Mouse (Mus musculus) forebrain, embryonic 16.5 days (tissue): ENCODE data around the gene Plau. TPM values are rescaled to one million over a fixed set of nuclear protein-coding genes. Genes with fewer than 3 reads are reported as not detected.
A peak's percentile ranks its signal among the peaks of the same experiment; 100 is the strongest.

Experiments used
- ATAC-seq: fragments of 200-750 bp; cut with Nextera tagmentation; 2 replicates; pipeline ENCODE4 v1.8.0; 2017; ENCODE audit warnings: mild to moderate bottlenecking, moderate library complexity
- H3K27ac ChIP-seq: fragments of 300-500 bp; sonication (generic); 2 replicates; pipeline ENCODE4 v1.5.1; 2014; ENCODE audit warnings: low read length, control low read depth
- H3K27me3 ChIP-seq: fragments of 300-500 bp; sonication (generic); replicated peaks from 2 replicates; pipeline ENCODE4 v1.6.1; 2014; ENCODE audit warnings: low read length; ENCODE audit not compliant: control insufficient read depth, insufficient read depth
- H3K36me3 ChIP-seq: fragments of 300-500 bp; sonication (generic); 2 replicates; pipeline ENCODE4 v1.6.1; 2014; ENCODE audit not compliant: control insufficient read depth, insufficient read depth
- H3K4me1 ChIP-seq: fragments of 300-500 bp; sonication (generic); replicated peaks from 2 replicates; pipeline ENCODE4 v1.6.1; 2014; ENCODE audit warnings: low read length; ENCODE audit not compliant: control insufficient read depth, insufficient read depth
- H3K4me2 ChIP-seq: fragments of 300-500 bp; sonication (generic); 2 replicates; pipeline ENCODE4 v1.6.1; 2014; ENCODE audit warnings: mild to moderate bottlenecking, low read length, control low read depth
- H3K4me3 ChIP-seq: fragments of 300-500 bp; sonication (generic); replicated peaks from 2 replicates; pipeline ENCODE4 v1.5.1; 2014; ENCODE audit warnings: mild to moderate bottlenecking, low read length, control low read depth
- H3K9ac ChIP-seq: fragments of 300-500 bp; sonication (generic); replicated peaks from 2 replicates; pipeline ENCODE4 v1.6.1; 2014; ENCODE audit warnings: low read depth, low read length, control low read depth
- H3K9me3 ChIP-seq: fragments of 300-500 bp; sonication (generic); 2 replicates; pipeline ENCODE4 v1.6.1; 2016; ENCODE audit warnings: low read length; ENCODE audit not compliant: control insufficient read depth
- WGBS: fragments of 180-500 bp; shearing (Covaris S2); extraction: QIAGEN DNeasy Blood & Tissue Kit; methylation state at CpG from one replicate; pipeline ENCODE4 v1.1.7; 2014; 5-methylcytosine and 5-hydroxymethylcytosine counted together
- polyA plus RNA-seq: library from polyadenylated mRNA; unstranded; fragments of >200 nt; fragmentation: Nextera tagmentation; extraction: Ambion mirVana; gene quantifications from 2 replicates; pipeline ENCODE4 v1.2.1, GENCODE M21; 2015

The Plau gene
- 0.33 and 0.50 TPM in 2 replicates for polyA plus RNA-seq

DNA sequence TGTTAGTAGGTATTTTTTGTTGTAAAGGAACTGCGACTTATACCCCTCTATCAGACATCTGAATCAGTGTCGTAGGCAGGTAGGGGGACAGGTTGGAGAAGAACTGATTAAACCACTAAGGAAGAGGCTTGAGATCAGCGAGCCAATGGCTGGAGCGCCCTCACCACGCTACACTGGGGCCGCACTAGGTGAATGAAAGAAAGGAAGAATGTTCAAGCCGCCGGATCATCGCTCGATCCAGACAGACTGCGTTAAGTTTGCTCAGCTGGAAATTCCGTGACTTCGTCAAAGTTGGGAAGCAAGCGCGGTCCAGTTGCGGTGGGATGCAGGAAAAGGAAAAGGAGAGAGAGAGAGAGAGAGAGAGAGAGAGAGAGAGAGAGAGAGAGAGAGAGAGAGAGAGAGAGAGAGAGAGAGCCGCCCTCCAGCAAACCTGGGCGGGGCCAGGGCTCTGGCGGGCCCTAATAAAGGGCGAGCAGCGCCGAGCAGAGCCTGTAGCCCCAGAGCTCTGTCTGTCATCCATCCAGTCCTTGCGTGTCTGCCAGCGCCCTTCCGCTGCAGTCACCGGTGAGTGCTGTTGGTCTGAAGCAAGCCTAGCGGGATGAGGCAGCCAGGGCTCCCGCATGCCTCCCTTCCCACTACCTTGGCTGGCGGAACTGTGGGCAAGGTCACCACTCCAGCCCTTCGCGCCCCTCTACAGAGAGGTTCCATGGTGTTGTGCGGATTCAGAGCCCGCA, at the start of gene Plau:
Gene Plau (plus strand): TSS at position 490 of the 734 bp plus-strand sequence.
- WGBS: under 1% methylated on average over 33 of the region's 33 CpGs
- Histone ChIP-seq H3K4me2 (peak within 1 kb of the TSS; percentile 92), H3K4me3 (peak within 1 kb of the TSS; percentile 49), H3K27me3 (no peaks in the 10 kb centered on the region), H3K4me1 (peaks cover 6% of the 10 kb centered on the region), H3K9ac (peak within 1 kb of the TSS; percentile 63), H3K36me3 (no peaks in the 10 kb centered on the region), H3K27ac (no peak within 1 kb of the TSS), H3K9me3 (no peaks in the 10 kb centered on the region)
- ATAC-seq: peak; percentile 92

DNA sequence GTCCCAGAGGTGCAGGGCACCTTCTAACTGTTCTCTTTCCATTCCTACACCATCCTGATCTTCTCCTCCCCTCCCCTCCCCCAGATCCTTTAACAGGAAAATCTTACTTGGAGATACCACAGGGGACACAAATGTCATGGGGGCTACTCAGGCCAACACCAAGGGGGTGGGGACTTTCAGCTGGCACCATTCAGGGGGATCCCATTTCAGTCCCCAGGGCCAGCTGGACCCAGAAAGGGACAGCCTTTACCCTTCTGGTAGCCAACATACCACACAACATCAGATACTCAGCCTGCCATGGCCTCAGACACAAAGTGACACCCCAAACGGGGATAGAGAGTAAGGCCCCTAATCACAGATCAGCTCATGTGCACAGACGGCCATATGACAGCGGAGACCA, 48.3 kb upstream of the Plau start:
- Histone ChIP-seq H3K36me3 (peaks cover 2% of the 10 kb centered on the region; the same call in 1 of the 2 replicates), H3K4me1 (peaks cover 19% of the 10 kb centered on the region), H3K9me3 (no peaks in the 10 kb centered on the region), H3K9ac (no peak overlapping the region), H3K4me2 (no peak overlapping the region), H3K27me3 (no peaks in the 10 kb centered on the region), H3K4me3 (no peak overlapping the region), H3K27ac (no peak overlapping the region)
- WGBS: 84% methylated on average over 3 of the region's 3 CpGs
- no peak for ATAC-seq

DNA sequence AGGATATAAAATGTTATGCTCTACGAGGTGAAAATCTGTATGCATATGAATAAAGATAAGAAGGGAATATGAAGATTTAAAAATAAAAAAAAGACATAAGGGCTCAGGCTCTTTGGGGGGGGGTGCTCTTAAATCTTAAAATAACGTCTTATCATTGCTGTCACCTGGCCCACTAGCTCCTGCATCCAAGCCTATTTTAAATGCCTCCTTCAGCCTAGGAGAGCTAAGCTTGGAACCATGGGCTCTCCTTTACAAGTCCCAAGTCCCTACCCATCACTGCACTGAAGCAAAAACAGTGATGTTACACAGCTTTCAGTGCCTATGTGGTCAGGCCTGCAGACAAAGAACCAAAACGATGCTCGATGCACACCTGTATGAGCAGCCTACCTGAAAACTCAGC, 46.9 kb upstream of the Plau start:
- H3K27ac ChIP-seq: no peak overlapping the region
- no peaks in the 10 kb centered on the region for H3K9me3 ChIP-seq
- peaks cover 2% of the 10 kb centered on the region; the same call in 1 of the 2 replicates for H3K36me3 ChIP-seq
- no peak overlapping the region for H3K9ac ChIP-seq
- H3K4me2 ChIP-seq: no peak overlapping the region
- peaks cover 25% of the 10 kb centered on the region for H3K4me1 ChIP-seq
- no peak for ATAC-seq
- no peaks in the 10 kb centered on the region for H3K27me3 ChIP-seq
- 96% methylated on average over 4 of the region's 4 CpGs for WGBS
- H3K4me3 ChIP-seq: no peak overlapping the region

DNA sequence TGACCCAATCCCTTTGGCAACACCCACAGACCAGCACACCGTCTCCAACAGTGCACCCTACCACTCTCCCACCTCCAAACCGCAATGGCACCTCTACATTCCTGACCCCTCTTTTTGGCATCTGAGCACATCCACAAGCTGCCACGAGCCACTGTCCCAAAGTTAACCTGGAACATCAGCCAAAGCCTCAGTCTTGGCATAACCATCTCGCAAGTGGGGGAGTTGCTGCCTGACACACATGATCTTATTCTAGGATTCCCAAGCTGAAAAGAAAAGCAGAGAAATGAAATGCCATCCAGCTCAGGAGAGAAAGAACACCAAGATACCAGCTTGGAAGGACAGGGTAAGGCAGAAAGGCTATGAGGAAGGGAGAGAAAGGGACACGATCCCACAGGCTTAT, 46.0 kb upstream of the Plau start:
- H3K27ac ChIP-seq: no peak overlapping the region
- peaks cover 26% of the 10 kb centered on the region for H3K4me1 ChIP-seq
- H3K4me3 ChIP-seq: no peak overlapping the region
- peaks cover 2% of the 10 kb centered on the region; the same call in 1 of the 2 replicates for H3K36me3 ChIP-seq
- H3K9me3 ChIP-seq: no peaks in the 10 kb centered on the region
- ATAC-seq: no peak
- no peaks in the 10 kb centered on the region for H3K27me3 ChIP-seq
- no peak overlapping the region for H3K9ac ChIP-seq
- 98% methylated on average over 5 of the region's 5 CpGs for WGBS
- no peak overlapping the region for H3K4me2 ChIP-seq

DNA sequence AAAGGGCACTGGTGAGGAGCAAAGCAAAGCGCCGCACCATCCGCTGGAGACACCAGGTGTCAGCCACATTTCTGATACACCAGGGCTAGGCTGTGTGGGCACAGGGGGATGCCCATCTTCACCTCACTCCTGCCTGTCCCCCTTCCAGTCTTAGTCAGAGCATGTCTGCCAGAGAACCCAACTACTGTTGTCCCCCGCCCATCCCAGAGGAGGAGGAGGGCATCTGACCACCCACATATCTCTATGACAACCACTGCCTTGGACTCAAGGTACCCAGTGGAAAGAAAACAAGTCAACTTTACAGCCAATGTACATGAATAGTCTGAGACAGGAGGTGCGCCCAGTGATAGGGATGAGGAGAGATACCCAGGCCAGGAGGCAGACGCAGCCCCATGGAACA, 45.5 kb upstream of the Plau start:
- ATAC-seq: no peak
- Histone ChIP-seq H3K9ac (no peak overlapping the region), H3K27me3 (no peaks in the 10 kb centered on the region), H3K4me2 (no peak overlapping the region), H3K27ac (no peak overlapping the region), H3K36me3 (peaks cover 2% of the 10 kb centered on the region; the same call in 1 of the 2 replicates), H3K9me3 (no peaks in the 10 kb centered on the region), H3K4me1 (peaks cover 26% of the 10 kb centered on the region), H3K4me3 (no peak overlapping the region)
- 94% methylated on average over 6 of the region's 6 CpGs for WGBS

DNA sequence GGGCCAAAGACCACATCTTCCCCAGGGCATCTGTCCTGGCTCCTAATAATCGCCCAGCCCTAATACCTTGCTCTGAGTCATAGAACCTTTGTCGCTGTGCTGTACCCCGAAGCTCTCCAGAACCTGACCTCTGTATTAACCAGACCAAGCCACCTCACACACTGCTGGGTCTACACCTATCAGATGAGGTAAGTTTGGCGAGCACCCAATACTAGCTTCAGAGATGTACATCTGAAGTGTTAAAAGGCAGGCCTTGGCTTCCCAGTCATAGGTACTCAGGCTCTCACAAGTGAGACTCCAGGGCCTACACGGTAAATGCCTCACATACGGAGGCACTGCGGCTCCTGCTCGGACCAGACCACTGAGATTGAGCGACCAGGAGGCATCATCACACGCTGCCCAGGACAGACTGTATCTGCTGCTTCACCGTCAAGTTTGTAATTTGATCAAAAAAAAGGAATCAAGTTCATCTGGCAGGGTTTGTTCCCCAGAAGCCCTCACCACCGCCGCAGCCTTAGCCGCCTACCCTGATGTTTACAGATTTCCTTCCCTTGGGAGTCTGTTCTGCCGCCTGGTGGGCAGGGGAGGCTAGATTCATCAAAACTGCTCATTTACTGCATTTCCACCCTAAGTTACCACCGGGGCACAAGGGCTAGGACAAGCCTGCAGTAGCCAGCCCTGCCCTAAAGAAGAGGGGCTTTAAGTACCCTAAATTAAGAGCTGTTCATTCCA, 44.8 kb upstream of the Plau start:
- H3K36me3 ChIP-seq: peaks cover 2% of the 10 kb centered on the region; the same call in 1 of the 2 replicates
- H3K4me2 ChIP-seq: no peak overlapping the region
- no peak for ATAC-seq
- H3K27me3 ChIP-seq: no peaks in the 10 kb centered on the region
- H3K9ac ChIP-seq: no peak overlapping the region
- 84% methylated on average over 16 of the region's 16 CpGs for WGBS
- H3K4me3 ChIP-seq: no peak overlapping the region
- H3K27ac ChIP-seq: no peak overlapping the region
- H3K9me3 ChIP-seq: no peaks in the 10 kb centered on the region
- peaks cover 25% of the 10 kb centered on the region for H3K4me1 ChIP-seq

DNA sequence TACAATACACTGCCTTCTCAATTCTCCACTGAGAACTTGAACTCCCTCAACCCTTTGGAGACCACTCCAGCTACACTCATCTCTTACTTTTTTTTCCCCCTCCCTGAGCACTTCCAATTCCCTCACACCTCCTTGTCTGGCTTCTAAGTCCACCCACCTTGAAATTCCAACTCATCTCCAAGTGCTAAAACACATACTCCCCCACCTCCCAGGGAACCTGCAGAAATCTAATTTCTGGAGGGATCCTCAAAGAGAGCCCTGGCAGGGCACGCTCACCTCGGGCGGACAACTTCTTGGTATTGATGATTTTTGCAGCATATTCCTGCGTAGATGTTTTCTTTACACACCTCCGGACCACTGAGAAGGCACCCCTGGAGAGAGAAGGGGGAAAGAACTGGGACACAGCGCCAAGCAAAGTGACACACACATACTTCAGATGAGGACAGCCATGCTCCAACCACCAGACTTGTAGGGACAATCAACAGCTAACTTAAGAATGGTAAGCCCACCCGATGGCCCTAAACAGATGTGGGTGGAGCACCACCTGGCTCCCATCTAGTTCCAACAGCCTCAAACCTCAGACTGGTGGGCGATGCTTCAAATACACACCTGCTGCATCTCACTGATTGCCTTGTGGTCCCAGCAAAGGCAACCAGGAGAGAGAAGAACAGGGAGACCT, 44.1 kb upstream of the Plau start:
- Histone ChIP-seq H3K27ac (no peak overlapping the region), H3K9me3 (no peaks in the 10 kb centered on the region), H3K36me3 (peaks cover 2% of the 10 kb centered on the region; the same call in 1 of the 2 replicates), H3K4me1 (peaks cover 18% of the 10 kb centered on the region), H3K4me2 (peak overlapping the region; percentile 83), H3K9ac (peak overlapping the region; percentile 79), H3K27me3 (no peaks in the 10 kb centered on the region), H3K4me3 (peak overlapping the region; percentile 82)
- ATAC-seq: no peak
- WGBS: 68% methylated on average over 8 of the region's 8 CpGs

DNA sequence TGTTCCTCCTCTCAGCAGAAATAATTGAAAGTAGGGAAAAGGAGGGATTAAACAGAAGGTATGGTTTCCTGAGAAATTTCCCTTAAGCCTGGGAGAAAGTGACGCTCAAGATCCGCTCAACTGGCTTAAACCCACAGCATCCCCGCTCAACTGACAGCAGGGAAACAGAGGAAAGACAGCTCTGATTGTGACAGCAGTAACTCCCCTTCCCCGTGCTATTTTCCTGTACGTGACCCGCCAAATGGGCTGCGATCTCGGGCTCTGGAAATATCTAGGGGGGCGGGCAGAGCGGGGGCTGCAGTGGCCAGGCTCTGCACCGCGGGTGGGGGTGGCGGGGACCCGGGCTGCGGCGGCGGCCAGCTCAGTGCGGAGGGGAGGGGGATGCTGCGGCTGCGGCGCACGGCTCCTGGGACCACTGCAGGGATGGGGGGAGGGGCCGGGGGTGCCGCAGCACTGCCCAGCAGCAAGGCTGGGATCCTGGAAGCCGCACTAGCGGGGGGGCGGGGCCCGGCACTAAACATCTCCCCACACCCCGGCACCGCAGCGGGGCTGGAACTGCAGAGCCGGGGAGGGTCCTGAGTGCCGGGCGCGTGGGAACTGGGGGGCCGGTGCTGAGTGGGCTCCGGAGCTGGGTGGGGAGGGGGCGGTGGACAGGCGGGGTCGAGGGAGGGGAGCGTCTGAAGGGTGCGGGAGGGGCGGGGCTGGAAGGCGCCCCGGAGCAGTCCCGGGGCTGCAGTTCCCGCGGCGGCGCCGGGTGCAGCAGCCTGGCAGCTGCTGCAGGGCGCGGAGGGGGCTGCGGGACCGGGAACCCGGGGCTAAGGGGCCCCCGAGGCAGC, 43.3 kb upstream of the Plau start:
- H3K4me1 ChIP-seq: peaks cover 17% of the 10 kb centered on the region
- WGBS: 1% methylated on average over 46 of the region's 57 CpGs
- H3K36me3 ChIP-seq: peaks cover 2% of the 10 kb centered on the region; the same call in 1 of the 2 replicates

More for the DNA sequence above, 43.3 kb upstream of the Plau start:
- peak overlapping the region; percentile 63 for H3K27ac ChIP-seq
- ATAC-seq: peak; percentile 57
- H3K4me2 ChIP-seq: peak overlapping the region; percentile 83
- H3K27me3 ChIP-seq: no peaks in the 10 kb centered on the region
- H3K9ac ChIP-seq: peak overlapping the region; percentile 79
- H3K9me3 ChIP-seq: no peaks in the 10 kb centered on the region
- peak overlapping the region; percentile 82 for H3K4me3 ChIP-seq
